Mouse (Mus musculus): ENCODE measurements around the gene Cela3a. TPM values are rescaled to one million over a fixed set of nuclear protein-coding genes. Genes with fewer than 3 reads are reported as not detected.

Cela3a gene
- not detected in 2 replicates for polyA plus RNA-seq (2014; fragmentation: Nextera tagmentation; extraction: Ambion mirVana)

DNA sequence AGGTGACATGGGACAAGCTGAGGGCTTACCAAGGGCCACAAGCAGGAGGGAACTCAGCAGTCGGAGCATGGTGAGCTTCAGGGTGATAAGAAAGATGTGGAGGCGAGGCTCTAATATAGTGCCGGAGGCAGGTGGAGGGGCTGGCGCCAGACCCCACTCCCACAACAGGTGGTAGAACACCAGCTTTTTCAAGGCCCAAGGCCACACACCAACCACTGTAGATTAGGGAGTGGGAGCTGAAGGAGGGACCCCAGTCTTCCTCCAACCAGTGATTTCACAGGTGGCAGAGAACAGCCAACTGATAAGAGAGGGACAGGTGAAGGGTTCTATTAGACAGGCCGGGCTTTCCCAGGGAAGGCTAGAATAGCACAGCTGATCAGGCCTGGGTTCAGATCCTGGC, at the start of gene Cela3a:
Gene Cela3a, minus strand, starts transcription at position 101 of the 400 bp plus-strand sequence.
- Histone ChIP-seq H3K4me3 (replicated peaks; ENCODE audit: low read depth, low read length) (no peak within 1 kb of the TSS), H3K27ac (replicated peaks; ENCODE audit: low read depth, low read length) (no peak within 1 kb of the TSS), H3K27me3 (ENCODE audit: control insufficient read depth, insufficient read depth, low read length) (no peaks in the 10 kb centered on the region), H3K9me3 (ENCODE audit: control insufficient read depth, low read length) (no peaks in the 10 kb centered on the region), H3K4me2 (ENCODE audit: low read length) (no peak within 1 kb of the TSS), H3K36me3 (ENCODE audit: control insufficient read depth, insufficient read depth, low read length) (no peaks in the 10 kb centered on the region), H3K4me1 (ENCODE audit: control insufficient read depth, insufficient read depth, low read length) (no peaks in the 10 kb centered on the region), H3K9ac (replicated peaks; ENCODE audit: low read length) (no peak within 1 kb of the TSS)
- ATAC-seq (ENCODE audit: low FRiP score, low TSS enrichment) (no peak), DNase-seq (no peak)
- WGBS, result 93% methylated on average over 5 of the region's 5 CpGs

DNA sequence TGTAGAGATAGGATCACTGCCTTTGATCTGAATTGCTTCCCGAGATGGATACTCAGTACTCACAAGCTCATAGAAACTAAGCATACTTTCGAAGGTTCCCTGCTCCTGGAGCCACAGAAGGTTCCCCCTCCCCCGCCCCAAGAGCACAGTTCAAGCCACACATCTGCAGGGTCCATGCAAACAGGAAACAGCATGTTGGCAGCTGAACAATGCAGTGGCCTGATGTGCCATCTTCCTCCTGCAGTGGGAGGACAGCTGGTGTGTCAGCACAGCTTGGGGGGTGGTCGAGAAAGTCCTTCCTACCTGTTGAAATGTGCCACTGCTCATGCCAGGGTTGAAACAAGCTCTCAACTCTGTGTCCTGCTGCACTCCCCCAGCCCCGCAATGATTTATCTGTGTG, 49.3 kb upstream of the Cela3a start:
- no peaks in the 10 kb centered on the region for H3K27me3 ChIP-seq (ENCODE audit: control insufficient read depth, insufficient read depth, low read length)
- no peaks in the 10 kb centered on the region for H3K4me1 ChIP-seq (ENCODE audit: control insufficient read depth, insufficient read depth, low read length)
- H3K9ac ChIP-seq (replicated peaks; ENCODE audit: low read length), result no peak overlapping the region
- H3K27ac ChIP-seq (replicated peaks; ENCODE audit: low read depth, low read length), result no peak overlapping the region
- WGBS, result 88% methylated on average over 5 of the region's 5 CpGs
- no peak overlapping the region for H3K4me3 ChIP-seq (replicated peaks; ENCODE audit: low read depth, low read length)
- no peak for ATAC-seq (ENCODE audit: low FRiP score, low TSS enrichment)
- no peak overlapping the region for H3K4me2 ChIP-seq (ENCODE audit: low read length)
- DNase-seq, result no peak
- H3K36me3 ChIP-seq (ENCODE audit: control insufficient read depth, insufficient read depth, low read length), result no peaks in the 10 kb centered on the region
- no peaks in the 10 kb centered on the region for H3K9me3 ChIP-seq (ENCODE audit: control insufficient read depth, low read length)

DNA sequence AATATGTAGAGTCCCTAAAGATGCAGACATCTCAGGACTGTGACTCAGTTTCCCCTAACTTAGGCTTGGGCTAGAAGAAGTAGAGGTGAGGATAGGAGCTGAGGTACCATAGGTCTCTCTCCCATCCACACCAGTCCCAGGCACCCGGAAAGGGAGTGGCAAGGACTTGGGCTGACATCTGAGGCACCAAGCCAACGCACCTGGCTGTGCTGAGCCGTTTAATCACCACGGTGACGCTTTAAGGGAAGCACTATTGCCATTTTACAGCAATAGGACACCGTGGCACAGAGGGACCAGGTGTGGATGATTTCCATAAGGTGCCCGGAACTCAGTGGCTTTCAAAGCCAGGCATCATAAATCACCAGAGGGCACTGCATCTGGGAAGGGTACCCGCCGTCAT, 48.7 kb upstream of the Cela3a start:
- H3K27me3 ChIP-seq (ENCODE audit: control insufficient read depth, insufficient read depth, low read length), result no peaks in the 10 kb centered on the region
- no peak overlapping the region for H3K27ac ChIP-seq (replicated peaks; ENCODE audit: low read depth, low read length)
- 91% methylated on average over 9 of the region's 9 CpGs for WGBS
- H3K4me3 ChIP-seq (replicated peaks; ENCODE audit: low read depth, low read length), result no peak overlapping the region
- H3K4me1 ChIP-seq (ENCODE audit: control insufficient read depth, insufficient read depth, low read length), result no peaks in the 10 kb centered on the region
- H3K36me3 ChIP-seq (ENCODE audit: control insufficient read depth, insufficient read depth, low read length), result no peaks in the 10 kb centered on the region
- no peaks in the 10 kb centered on the region for H3K9me3 ChIP-seq (ENCODE audit: control insufficient read depth, low read length)
- H3K4me2 ChIP-seq (ENCODE audit: low read length), result no peak overlapping the region
- no peak overlapping the region for H3K9ac ChIP-seq (replicated peaks; ENCODE audit: low read length)
- no peak for DNase-seq
- no peak for ATAC-seq (ENCODE audit: low FRiP score, low TSS enrichment)

DNA sequence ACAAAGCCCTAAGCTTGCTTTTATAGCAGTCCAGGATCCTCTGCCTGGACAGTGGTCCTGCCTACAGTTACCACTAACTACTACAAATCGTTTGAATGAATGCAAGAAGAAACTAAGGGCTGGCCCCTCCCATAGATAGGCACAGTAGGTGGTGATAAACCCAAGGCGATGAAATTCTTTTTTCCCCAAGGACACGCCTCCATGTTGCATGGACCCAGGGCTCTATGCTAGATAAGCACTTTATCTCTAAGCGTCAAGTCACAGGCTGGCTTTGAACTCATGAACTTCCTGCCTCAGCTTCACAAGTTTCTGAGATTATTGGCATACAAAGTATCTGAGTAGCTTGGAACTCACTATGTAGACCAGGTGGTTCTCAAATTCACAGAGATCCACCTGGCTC, 47.7 kb upstream of the Cela3a start:
- Histone ChIP-seq H3K9ac (replicated peaks; ENCODE audit: low read length) (no peak overlapping the region), H3K4me3 (replicated peaks; ENCODE audit: low read depth, low read length) (no peak overlapping the region), H3K4me2 (ENCODE audit: low read length) (no peak overlapping the region), H3K9me3 (ENCODE audit: control insufficient read depth, low read length) (no peaks in the 10 kb centered on the region), H3K27ac (replicated peaks; ENCODE audit: low read depth, low read length) (no peak overlapping the region), H3K36me3 (ENCODE audit: control insufficient read depth, insufficient read depth, low read length) (no peaks in the 10 kb centered on the region), H3K4me1 (ENCODE audit: control insufficient read depth, insufficient read depth, low read length) (no peaks in the 10 kb centered on the region), H3K27me3 (ENCODE audit: control insufficient read depth, insufficient read depth, low read length) (no peaks in the 10 kb centered on the region)
- DNase-seq (no peak), ATAC-seq (ENCODE audit: low FRiP score, low TSS enrichment) (no peak)
- WGBS, result 64% methylated on average over 4 of the region's 4 CpGs

DNA sequence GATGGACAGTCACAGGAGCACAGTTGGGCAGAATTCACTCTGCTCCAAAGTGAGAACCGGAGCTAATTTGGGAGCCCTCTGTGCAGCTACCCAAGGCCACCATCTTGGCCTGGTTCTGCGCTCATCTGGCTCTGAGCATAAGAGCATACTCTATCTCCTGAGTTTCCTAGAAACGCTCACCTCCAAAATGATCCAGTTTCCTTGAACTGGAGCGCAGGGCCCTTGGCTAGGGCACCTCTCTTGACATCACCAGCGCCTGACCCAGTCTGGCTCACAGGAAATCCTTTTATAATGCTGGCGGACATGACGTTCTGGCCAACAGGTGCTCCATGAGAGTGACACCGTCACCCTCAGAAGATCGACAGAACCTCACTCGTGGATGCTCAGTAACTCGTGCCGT, 47.0 kb upstream of the Cela3a start:
- no peak overlapping the region for H3K4me2 ChIP-seq (ENCODE audit: low read length)
- no peaks in the 10 kb centered on the region for H3K4me1 ChIP-seq (ENCODE audit: control insufficient read depth, insufficient read depth, low read length)
- no peaks in the 10 kb centered on the region for H3K9me3 ChIP-seq (ENCODE audit: control insufficient read depth, low read length)
- no peak overlapping the region for H3K9ac ChIP-seq (replicated peaks; ENCODE audit: low read length)
- 87% methylated on average over 12 of the region's 12 CpGs for WGBS
- no peak overlapping the region for H3K27ac ChIP-seq (replicated peaks; ENCODE audit: low read depth, low read length)
- no peaks in the 10 kb centered on the region for H3K36me3 ChIP-seq (ENCODE audit: control insufficient read depth, insufficient read depth, low read length)
- ATAC-seq (ENCODE audit: low FRiP score, low TSS enrichment), result no peak
- no peaks in the 10 kb centered on the region for H3K27me3 ChIP-seq (ENCODE audit: control insufficient read depth, insufficient read depth, low read length)
- no peak for DNase-seq
- H3K4me3 ChIP-seq (replicated peaks; ENCODE audit: low read depth, low read length), result no peak overlapping the region

DNA sequence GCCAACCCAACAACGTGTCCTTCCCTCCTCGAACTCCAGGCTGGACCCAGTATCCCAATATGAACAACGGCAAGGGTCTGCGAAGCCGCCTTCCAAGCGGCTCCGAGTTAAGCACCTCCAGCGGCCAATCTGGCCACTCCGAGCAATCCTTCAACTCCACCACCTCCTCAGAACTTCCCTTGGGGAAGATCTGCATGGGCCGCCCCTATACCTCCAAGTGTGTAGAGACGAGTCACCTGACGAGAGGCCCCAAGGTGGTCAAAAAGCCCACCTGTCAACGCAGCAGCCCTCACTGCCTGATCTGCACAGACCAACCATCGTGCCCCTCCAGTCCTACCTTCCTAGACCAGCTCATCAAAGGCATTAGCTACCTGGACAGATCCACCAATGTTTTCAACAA, 45.0 kb upstream of the Cela3a start:
- Histone ChIP-seq H3K27ac (replicated peaks; ENCODE audit: low read depth, low read length) (no peak overlapping the region), H3K4me3 (replicated peaks; ENCODE audit: low read depth, low read length) (no peak overlapping the region), H3K9me3 (ENCODE audit: control insufficient read depth, low read length) (no peaks in the 10 kb centered on the region), H3K9ac (replicated peaks; ENCODE audit: low read length) (no peak overlapping the region), H3K4me1 (ENCODE audit: control insufficient read depth, insufficient read depth, low read length) (no peaks in the 10 kb centered on the region), H3K27me3 (ENCODE audit: control insufficient read depth, insufficient read depth, low read length) (no peaks in the 10 kb centered on the region), H3K4me2 (ENCODE audit: low read length) (no peak overlapping the region), H3K36me3 (ENCODE audit: control insufficient read depth, insufficient read depth, low read length) (no peaks in the 10 kb centered on the region)
- ATAC-seq (ENCODE audit: low FRiP score, low TSS enrichment) (no peak), DNase-seq (no peak)
- WGBS, result 92% methylated on average over 14 of the region's 14 CpGs

DNA sequence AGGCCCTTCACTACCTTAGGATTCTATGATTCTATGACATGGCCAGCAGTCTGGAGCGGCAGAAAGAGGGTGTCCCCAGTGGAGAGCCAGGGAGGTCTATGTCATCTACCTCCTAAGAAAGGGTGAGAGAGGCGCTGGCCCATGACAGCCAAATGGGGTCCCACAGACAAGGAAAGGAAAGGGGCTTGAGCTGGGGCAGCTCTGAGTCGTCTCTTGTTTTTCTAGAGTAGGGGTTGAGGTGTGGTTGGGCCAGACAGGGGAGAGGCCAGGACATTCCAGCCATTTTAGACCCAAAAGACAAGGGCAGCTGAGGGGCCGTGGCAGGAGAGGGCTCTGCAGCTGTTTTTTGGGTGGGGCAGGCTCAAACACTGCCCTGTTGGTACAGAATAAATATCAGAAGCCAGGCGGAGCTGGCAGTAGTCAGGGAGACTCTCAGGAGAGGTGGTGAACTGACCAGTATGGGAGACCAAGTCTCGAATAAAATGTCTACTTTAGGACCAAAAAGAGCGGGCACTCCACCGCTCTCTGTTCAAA, 43.7 kb upstream of the Cela3a start, which contains the start of gene 1700013G24Rik:
Gene 1700013G24Rik, plus strand, starts transcription at position 51 of the 534 bp plus-strand sequence.
- DNase-seq (no peak), ATAC-seq (ENCODE audit: low FRiP score, low TSS enrichment) (no peak)
- Histone ChIP-seq H3K27me3 (ENCODE audit: control insufficient read depth, insufficient read depth, low read length) (no peaks in the 10 kb centered on the region), H3K36me3 (ENCODE audit: control insufficient read depth, insufficient read depth, low read length) (no peaks in the 10 kb centered on the region), H3K9ac (replicated peaks; ENCODE audit: low read length) (no peak within 1 kb of the TSS), H3K4me1 (ENCODE audit: control insufficient read depth, insufficient read depth, low read length) (no peaks in the 10 kb centered on the region), H3K4me2 (ENCODE audit: low read length) (no peak within 1 kb of the TSS), H3K9me3 (ENCODE audit: control insufficient read depth, low read length) (no peaks in the 10 kb centered on the region), H3K4me3 (replicated peaks; ENCODE audit: low read depth, low read length) (no peak within 1 kb of the TSS), H3K27ac (replicated peaks; ENCODE audit: low read depth, low read length) (no peak within 1 kb of the TSS)
- 78% methylated on average over 8 of the region's 8 CpGs for WGBS

DNA sequence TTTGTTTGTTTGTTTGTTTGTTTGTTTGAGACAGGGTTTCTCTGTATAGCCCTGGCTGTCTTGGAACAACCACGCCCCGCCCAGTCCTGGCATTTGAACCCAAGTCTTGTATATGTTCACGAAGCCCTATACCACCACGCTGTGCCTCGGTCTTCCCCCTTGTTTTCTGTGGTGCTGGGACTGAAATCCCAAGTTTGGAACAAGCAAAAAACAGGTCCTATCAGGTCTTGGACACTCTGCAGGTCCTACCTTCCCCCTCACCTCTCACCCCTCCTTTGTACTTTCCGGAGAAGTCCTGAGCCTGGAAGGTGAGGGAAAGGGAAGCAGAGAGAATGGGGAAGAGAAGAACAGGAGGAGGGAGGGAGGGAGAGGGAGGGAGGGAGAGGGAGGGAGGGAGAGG, 42.6 kb upstream of the Cela3a start:
- Histone ChIP-seq H3K4me1 (ENCODE audit: control insufficient read depth, insufficient read depth, low read length) (no peaks in the 10 kb centered on the region), H3K27me3 (ENCODE audit: control insufficient read depth, insufficient read depth, low read length) (no peaks in the 10 kb centered on the region), H3K36me3 (ENCODE audit: control insufficient read depth, insufficient read depth, low read length) (no peaks in the 10 kb centered on the region), H3K4me3 (replicated peaks; ENCODE audit: low read depth, low read length) (no peak overlapping the region), H3K9ac (replicated peaks; ENCODE audit: low read length) (no peak overlapping the region), H3K27ac (replicated peaks; ENCODE audit: low read depth, low read length) (no peak overlapping the region), H3K9me3 (ENCODE audit: control insufficient read depth, low read length) (no peaks in the 10 kb centered on the region), H3K4me2 (ENCODE audit: low read length) (no peak overlapping the region)
- DNase-seq (no peak), ATAC-seq (ENCODE audit: low FRiP score, low TSS enrichment) (no peak)
- 95% methylated on average over 6 of the region's 6 CpGs for WGBS

DNA sequence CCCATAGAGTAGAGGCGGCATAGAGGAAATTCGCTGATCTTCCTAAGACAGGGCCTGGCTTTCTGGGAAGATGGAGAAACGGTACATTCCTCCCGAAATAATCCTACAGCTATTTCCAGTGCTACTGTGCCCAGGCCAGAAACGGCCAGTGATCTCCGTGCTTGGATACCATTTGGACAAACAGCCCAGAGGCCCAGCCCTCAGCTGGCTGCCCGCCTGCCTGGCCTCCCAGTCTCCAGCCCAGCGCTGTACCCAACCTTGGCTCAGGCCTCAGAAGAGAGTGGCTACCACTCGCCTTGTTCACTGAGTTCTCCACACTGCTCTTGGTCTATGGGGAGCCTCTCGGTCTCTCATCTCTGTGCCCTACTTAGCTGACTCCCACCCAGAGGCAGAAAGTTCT, 40.1 kb upstream of the Cela3a start:
- WGBS, result 84% methylated on average over 10 of the region's 10 CpGs
- Histone ChIP-seq H3K4me1 (ENCODE audit: control insufficient read depth, insufficient read depth, low read length) (no peaks in the 10 kb centered on the region), H3K4me3 (replicated peaks; ENCODE audit: low read depth, low read length) (no peak overlapping the region), H3K4me2 (ENCODE audit: low read length) (no peak overlapping the region), H3K27me3 (ENCODE audit: control insufficient read depth, insufficient read depth, low read length) (no peaks in the 10 kb centered on the region), H3K9me3 (ENCODE audit: control insufficient read depth, low read length) (no peaks in the 10 kb centered on the region), H3K9ac (replicated peaks; ENCODE audit: low read length) (no peak overlapping the region), H3K27ac (replicated peaks; ENCODE audit: low read depth, low read length) (no peak overlapping the region), H3K36me3 (ENCODE audit: control insufficient read depth, insufficient read depth, low read length) (no peaks in the 10 kb centered on the region)
- no peak for ATAC-seq (ENCODE audit: low FRiP score, low TSS enrichment)
- no peak for DNase-seq
